Mouse (Mus musculus) MEL (cell line): ENCODE data around the gene Chd2. TPM values are rescaled to one million over a fixed set of nuclear protein-coding genes. Genes with fewer than 3 reads are reported as not detected.

Experiments used
- DNase-seq: peaks from one replicate; pipeline ENCODE4 v3.0.0; 2011; ENCODE audit warnings: low read depth, low spot score
- H3K27ac ChIP-seq: 2 replicates; pipeline ENCODE4 v1.5.1; 2012; ENCODE audit warnings: low read depth, mild to moderate bottlenecking, control low read depth, low read length, moderate library complexity; ENCODE audit not compliant: control insufficient read depth
- H3K27me3 ChIP-seq, 2 experiments: fragments of 150-350 bp in 1 of 2; sonication (generic) in 1 of 2; 2 replicates each; pipeline ENCODE4 v1.6.1; 2012; ENCODE audit warnings: low read length in 2 of 2, mild to moderate bottlenecking in 2 of 2, improper control_type of control experiment in 1 of 2, moderate library complexity in 1 of 2; ENCODE audit not compliant: insufficient read depth in 2 of 2, control insufficient read depth in 1 of 2
- H3K36me3 ChIP-seq, 2 experiments: 2 replicates each; pipeline ENCODE4 v1.6.1; 2012 to 2014; ENCODE audit warnings: low read length in 2 of 2, improper control_type of control experiment in 1 of 2, inconsistent platforms in 1 of 2, mild to moderate bottlenecking in 1 of 2; ENCODE audit not compliant: insufficient read depth in 2 of 2, control insufficient read depth in 1 of 2
- H3K4me1 ChIP-seq, 2 experiments: fragments of 150-350 bp in 1 of 2; sonication (generic) in 1 of 2; 2 replicates each; pipeline ENCODE4 v1.6.1; 2012; ENCODE audit warnings: low read length in 2 of 2, improper control_type of control experiment in 1 of 2, mild to moderate bottlenecking in 1 of 2; ENCODE audit not compliant: insufficient read depth in 2 of 2, control insufficient read depth in 1 of 2
- H3K4me3 ChIP-seq, 2 experiments: fragments of 150-350 bp in 1 of 2; sonication (generic) in 1 of 2; 2 replicates each; pipeline ENCODE4 v1.5.1; 2012; ENCODE audit warnings: low read depth in 2 of 2, low read length in 2 of 2, mild to moderate bottlenecking in 2 of 2, moderate library complexity in 2 of 2, control low read depth in 1 of 2, improper control_type of control experiment in 1 of 2; ENCODE audit not compliant: control insufficient read depth in 1 of 2, insufficient read depth in 1 of 2
- H3K79me2 ChIP-seq: 2 replicates; pipeline ENCODE4 v1.6.1; 2012; ENCODE audit warnings: mild to moderate bottlenecking, low read length, moderate library complexity; ENCODE audit not compliant: control insufficient read depth, poor library complexity, insufficient read depth
- H3K9ac ChIP-seq: 2 replicates; pipeline ENCODE4 v1.6.1; 2012; ENCODE audit warnings: low read depth, mild to moderate bottlenecking, control low read depth, low read length, moderate library complexity; ENCODE audit not compliant: control insufficient read depth, poor library complexity, severe bottlenecking
- H3K9me3 ChIP-seq: fragments of 150-350 bp; sonication (generic); replicated peaks from 2 replicates; pipeline ENCODE4 v1.6.1; 2012; ENCODE audit warnings: mild to moderate bottlenecking, low read length, improper control_type of control experiment, moderate library complexity; ENCODE audit not compliant: insufficient read depth
- CHD2 ChIP-seq: IDR thresholded peaks from 2 replicates; pipeline ENCODE4 v1.6.1; 2011; ENCODE audit warnings: low read length, improper control_type of control experiment
- E2F4 ChIP-seq: IDR thresholded peaks from 2 replicates; pipeline ENCODE4 v1.6.1; 2011; ENCODE audit warnings: low read depth, low read length, improper control_type of control experiment, borderline replicate concordance
- ELF1 ChIP-seq: IDR thresholded peaks from 2 replicates; pipeline ENCODE4 v1.6.1; 2014; ENCODE audit warnings: low read depth, mild to moderate bottlenecking, inconsistent platforms, low read length, improper control_type of control experiment, moderate library complexity
- ETS1 ChIP-seq: IDR thresholded peaks from 2 replicates; pipeline ENCODE4 v1.6.1; 2012; ENCODE audit warnings: low read depth, mild to moderate bottlenecking, inconsistent platforms, low read length, improper control_type of control experiment, moderate library complexity
- GATA1 ChIP-seq: IDR thresholded peaks from 2 replicates; pipeline ENCODE4 v1.6.1; 2011; ENCODE audit warnings: low read depth, low read length, improper control_type of control experiment
- HCFC1 ChIP-seq: IDR thresholded peaks from 2 replicates; pipeline ENCODE4 v1.6.1; 2012; ENCODE audit warnings: low read depth, mild to moderate bottlenecking, inconsistent platforms, low read length, improper control_type of control experiment, moderate library complexity
- MAFK ChIP-seq: IDR thresholded peaks from 2 replicates; pipeline ENCODE4 v1.6.1; 2011; ENCODE audit warnings: low read depth, mild to moderate bottlenecking, low read length, improper control_type of control experiment, borderline replicate concordance
- MAX ChIP-seq: IDR thresholded peaks from 2 replicates; pipeline ENCODE4 v1.6.1; 2011; ENCODE audit warnings: low read length, improper control_type of control experiment
- MXI1 ChIP-seq: IDR thresholded peaks from 2 replicates; pipeline ENCODE4 v1.6.1; 2011; ENCODE audit warnings: mild to moderate bottlenecking, low read depth, low read length, improper control_type of control experiment
- POLR2A ChIP-seq, 2 experiments: IDR thresholded peaks; 2 replicates each; pipeline ENCODE4 v1.6.1; 2011 to 2012; ENCODE audit warnings: low read length in 2 of 2, mild to moderate bottlenecking in 2 of 2, control low read depth in 1 of 2, improper control_type of control experiment in 1 of 2, low read depth in 1 of 2, moderate library complexity in 1 of 2; ENCODE audit not compliant: control insufficient read depth in 1 of 2, insufficient read depth in 1 of 2, poor library complexity in 1 of 2
- POLR2AphosphoS5 ChIP-seq: IDR thresholded peaks from 2 replicates; pipeline ENCODE4 v1.6.1; 2012; ENCODE audit warnings: low read depth, borderline replicate concordance, mild to moderate bottlenecking, inconsistent platforms, low read length, moderate library complexity, mixed read lengths
- RCOR1 ChIP-seq: IDR thresholded peaks from 2 replicates; pipeline ENCODE4 v1.6.1; 2012; ENCODE audit warnings: low read depth, mild to moderate bottlenecking, inconsistent platforms, low read length, improper control_type of control experiment
- SIN3A ChIP-seq: IDR thresholded peaks from 2 replicates; pipeline ENCODE4 v1.6.1; 2012; ENCODE audit warnings: low read length, improper control_type of control experiment, inconsistent platforms
- USF2 ChIP-seq, 2 experiments: IDR thresholded peaks; 2 replicates each; pipeline ENCODE4 v1.6.1; 2011 to 2012; ENCODE audit warnings: improper control_type of control experiment in 2 of 2, low read length in 2 of 2, borderline replicate concordance in 1 of 2, inconsistent platforms in 1 of 2, low read depth in 1 of 2, mild to moderate bottlenecking in 1 of 2; ENCODE audit not compliant: insufficient read depth in 1 of 2
- ZC3H11A ChIP-seq: IDR thresholded peaks from 2 replicates; pipeline ENCODE4 v1.6.1; 2012; ENCODE audit warnings: low read depth, mild to moderate bottlenecking, inconsistent platforms, low read length, improper control_type of control experiment
- ZKSCAN1 ChIP-seq: IDR thresholded peaks from 2 replicates; pipeline ENCODE4 v1.6.1; 2012; ENCODE audit warnings: low read depth, mild to moderate bottlenecking, inconsistent platforms, low read length, improper control_type of control experiment, moderate library complexity
- ZMIZ1 ChIP-seq: IDR thresholded peaks from 2 replicates; pipeline ENCODE4 v1.6.1; 2012; ENCODE audit warnings: low read depth, mild to moderate bottlenecking, inconsistent platforms, low read length, improper control_type of control experiment, moderate library complexity
- ZNF384 ChIP-seq: IDR thresholded peaks from 2 replicates; pipeline ENCODE4 v1.6.1; 2012; ENCODE audit warnings: low read depth, mild to moderate bottlenecking, inconsistent platforms, low read length, improper control_type of control experiment
- polyA plus RNA-seq, 2 experiments: library from polyadenylated mRNA; stranded (reverse) in 1 of 2; unstranded in 1 of 2; fragments of >175 nt in 1 of 2; fragments of >200 nt in 1 of 2; gene quantifications; 2 replicates each; pipeline versions ENCODE4 v1.2.1 to v1.2.4; 2012; ENCODE audit warnings: low replicate concordance in 2 of 2, low read depth in 1 of 2; ENCODE audit not compliant: insufficient read length in 2 of 2, insufficient read depth in 1 of 2, missing spikeins in 1 of 2
- total RNA-seq: library from RNA; depleted of rRNA; stranded (reverse); fragments of 300-350 nt; gene quantifications from 2 replicates; pipeline ENCODE4 v1.2.3, GENCODE M21; 2012

Chd2 gene
- total and polyA plus RNA-seq, 3 experiments, result 9.9 to 275 (median 21.4) TPM

DNA sequence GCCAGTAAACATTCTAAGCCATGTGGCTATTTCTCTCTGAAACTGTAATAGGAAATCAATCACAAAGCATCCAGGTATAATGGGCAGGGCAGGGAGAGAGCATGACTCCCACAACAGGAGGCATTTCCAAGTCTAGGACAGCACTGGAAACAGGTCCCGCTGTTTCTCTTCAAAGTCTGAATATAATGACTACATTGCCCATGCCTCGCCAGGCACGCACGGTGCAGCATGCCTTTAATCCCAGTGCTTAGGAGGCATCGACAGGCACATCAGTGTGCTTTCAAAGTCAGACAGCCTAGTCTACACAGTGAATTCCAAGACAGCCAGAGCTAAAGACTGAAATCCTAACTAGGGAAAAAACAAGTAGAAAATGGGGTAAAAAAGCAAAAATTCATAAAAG is 24.8 kb downstream of the Chd2 start:
- no peak overlapping the region for H3K9ac ChIP-seq
- H3K4me1 ChIP-seq, result peaks cover 7 to 11% of the 10 kb centered on the region in 2 experiments
- no peaks in the 10 kb centered on the region for H3K27me3 ChIP-seq
- H3K79me2 ChIP-seq, result peaks cover 3% of the 10 kb centered on the region; the same call in 1 of the 2 replicates
- no peak overlapping the region for H3K4me3 ChIP-seq
- H3K9me3 ChIP-seq, result no peaks in the 10 kb centered on the region
- no peak for DNase-seq
- TF ChIP-seq CHD2 (no peak), ZMIZ1 (no peak), POLR2AphosphoS5 (no peak), MAX (no peak), ZKSCAN1 (no peak), ETS1 (no peak), ELF1 (no peak), ZNF384 (no peak), E2F4 (no peak), HCFC1 (no peak), USF2 (IDR thresholded peaks at IDR 0.05; ENCODE audit: borderline replicate concordance in 1 of 2, insufficient read depth in 1 of 2, low read depth in 1 of 2, low read length in 2 of 2) (no peak)
- H3K36me3 ChIP-seq, result peaks cover 16 to 24% of the 10 kb centered on the region in 2 experiments
- H3K27ac ChIP-seq, result no peak overlapping the region

- Histone ChIP-seq H3K36me3 (peaks cover 16 to 36% of the 10 kb centered on the region in 2 experiments), H3K9ac (no peak overlapping the region)
- TF ChIP-seq RCOR1 (no peak), SIN3A (no peak), POLR2A (IDR thresholded peaks at IDR 0.05; ENCODE audit: control insufficient read depth in 1 of 2, insufficient read depth in 1 of 2, low read depth in 1 of 2, low read length in 2 of 2, poor library complexity in 1 of 2) (no peak), ZC3H11A (no peak), CHD2 (no peak), ZNF384 (no peak), GATA1 (no peak), MXI1 (no peak), MAX (no peak), E2F4 (no peak), POLR2AphosphoS5 (no peak), ZKSCAN1 (no peak), MAFK (no peak)
These were observed 27.1 kb downstream of the Chd2 start for GRCm38 (mm10) chr7:73514560-73514959.

More at GRCm38 (mm10) chr7:73514560-73514959, 27.1 kb downstream of the Chd2 start:
- no peaks in the 10 kb centered on the region for H3K27me3 ChIP-seq
- no peak overlapping the region for H3K4me3 ChIP-seq
- peaks cover 3% of the 10 kb centered on the region; the same call in 1 of the 2 replicates for H3K79me2 ChIP-seq
- no peak overlapping the region for H3K27ac ChIP-seq
- no peaks in the 10 kb centered on the region for H3K9me3 ChIP-seq
- peaks cover 7 to 11% of the 10 kb centered on the region in 2 experiments for H3K4me1 ChIP-seq
- DNase-seq, result no peak
